Mouse (Mus musculus): ENCODE data around the gene Psmd2.
"Not testable (repeated sequence)": the region's sequence is repeated elsewhere in the genome, so short reads cannot be mapped to it uniquely, and the experiment has no call there.

The Psmd2 gene

GRCm38 (mm10) chr16:20653315-20653714, 1.9 kb downstream of the Psmd2 start:
- DNase-seq (ENCODE audit: low read depth, low spot score): no peak

- no peak for DNase-seq (ENCODE audit: low read depth, low spot score)
Observed at GRCm38 (mm10) chr16:20657661-20658060, 6.2 kb downstream of the Psmd2 start.

GRCm38 (mm10) chr16:20668013-20668412, 16.6 kb downstream of the Psmd2 start, which contains the start of gene Eif4g1:
Gene Eif4g1 (plus strand): TSS chr16:20668313.
- DNase-seq (ENCODE audit: low read depth, low spot score): not testable (repeated sequence)

GRCm38 (mm10) chr16:20670291-20670690, 18.8 kb downstream of the Psmd2 start:
- no peak for DNase-seq (ENCODE audit: low read depth, low spot score)

GRCm38 (mm10) chr16:20671886-20672285, 20.4 kb downstream of the Psmd2 start:
- peak; percentile 71 for DNase-seq (ENCODE audit: low read depth, low spot score)

GRCm38 (mm10) chr16:20672500-20672902, 21.0 kb downstream of the Psmd2 start:
- DNase-seq (ENCODE audit: low read depth, low spot score): peak; percentile 97

GRCm38 (mm10) chr16:20672965-20673705, 21.7 kb downstream of the Psmd2 start:
- no peak for DNase-seq (ENCODE audit: low read depth, low spot score)

GRCm38 (mm10) chr16:20673706-20674303, 22.4 kb downstream of the Psmd2 start:
- peak; percentile 78 for DNase-seq (ENCODE audit: low read depth, low spot score)

GRCm38 (mm10) chr16:20675213-20675612, 23.8 kb downstream of the Psmd2 start:
- DNase-seq (ENCODE audit: low read depth, low spot score): no peak

GRCm38 (mm10) chr16:20676702-20677101, 25.2 kb downstream of the Psmd2 start:
- no peak for DNase-seq (ENCODE audit: low read depth, low spot score)

- no peak for DNase-seq (ENCODE audit: low read depth, low spot score)
Observed at GRCm38 (mm10) chr16:20677380-20677779, 25.9 kb downstream of the Psmd2 start.

GRCm38 (mm10) chr16:20677974-20678675, 26.7 kb downstream of the Psmd2 start:
- no peak for DNase-seq (ENCODE audit: low read depth, low spot score)

- DNase-seq (ENCODE audit: low read depth, low spot score): no peak
Observed at GRCm38 (mm10) chr16:20690774-20691173, 39.3 kb downstream of the Psmd2 start.

- no peak for DNase-seq (ENCODE audit: low read depth, low spot score)
Observed at GRCm38 (mm10) chr16:20691617-20692016, 40.2 kb downstream of the Psmd2 start.

GRCm38 (mm10) chr16:20692241-20692965, 41.0 kb downstream of the Psmd2 start:
- DNase-seq (ENCODE audit: low read depth, low spot score): peak; percentile 64

- DNase-seq (ENCODE audit: low read depth, low spot score): peak; percentile 84
Observed at GRCm38 (mm10) chr16:20693111-20693701, 41.8 kb downstream of the Psmd2 start, which contains the start of gene Fam131a. Gene Fam131a (plus strand): TSS chr16:20693241.

GRCm38 (mm10) chr16:20694781-20695180, 43.3 kb downstream of the Psmd2 start:
- DNase-seq (ENCODE audit: low read depth, low spot score): no peak

- DNase-seq (ENCODE audit: low read depth, low spot score): peak; percentile 70
Observed at GRCm38 (mm10) chr16:20695622-20696323, 44.3 kb downstream of the Psmd2 start.

GRCm38 (mm10) chr16:20699266-20699665, 47.8 kb downstream of the Psmd2 start:
- no peak for DNase-seq (ENCODE audit: low read depth, low spot score)

GRCm38 (mm10) chr16:20700036-20700435, 48.6 kb downstream of the Psmd2 start:
- DNase-seq (ENCODE audit: low read depth, low spot score): no peak

- DNase-seq (ENCODE audit: low read depth, low spot score): no peak
Observed at GRCm38 (mm10) chr16:20701316-20701715, 49.9 kb downstream of the Psmd2 start.

Measured in ES-CJ7 (cell line).